Mouse (Mus musculus) bone marrow, adult 2 months (tissue): ENCODE data around the gene Krt12.

Source experiments
- CTCF ChIP-seq: fragments of 200-500 bp; IDR thresholded peaks from 2 replicates; pipeline ENCODE4 v1.5.1; 2011; ENCODE audit warnings: low read length, control low read depth; ENCODE audit not compliant: control insufficient read depth, insufficient read depth
- POLR2A ChIP-seq: fragments of 200-500 bp; IDR thresholded peaks from 2 replicates; pipeline ENCODE4 v1.6.1; 2011; ENCODE audit warnings: low read depth, mild to moderate bottlenecking, control low read depth, low read length, borderline replicate concordance; ENCODE audit not compliant: control insufficient read depth

GRCm38 (mm10) chr11:99416902-99417301, 5.2 kb downstream of the Krt12 start:
- no peak for TF ChIP-seq CTCF
- no peak for TF ChIP-seq POLR2A
